Mouse (Mus musculus) hindbrain, embryonic 15.5 days (tissue): ENCODE measurements around the gene Doc2a. TPM values are rescaled to one million over a fixed set of nuclear protein-coding genes. Genes with fewer than 3 reads are reported as not detected.

Experiments
- ATAC-seq: fragments of 200-750 bp; cut with Nextera tagmentation; 2 replicates; pipeline ENCODE4 v1.8.0; 2017; ENCODE audit warnings: low read depth, moderate number of reproducible peaks, moderate TSS enrichment; ENCODE audit not compliant: low FRiP score
- H3K27ac ChIP-seq: fragments of 300-500 bp; sonication (generic); replicated peaks from 2 replicates; pipeline ENCODE4 v1.5.1; 2015; ENCODE audit warnings: mild to moderate bottlenecking, inconsistent platforms
- H3K27me3 ChIP-seq: fragments of 300-500 bp; sonication (generic); 2 replicates; pipeline ENCODE4 v1.6.1; 2015; ENCODE audit warnings: control low read depth, inconsistent platforms
- H3K36me3 ChIP-seq: fragments of 300-500 bp; sonication (generic); 2 replicates; pipeline ENCODE4 v1.6.1; 2015; ENCODE audit warnings: control low read depth, inconsistent platforms
- H3K4me1 ChIP-seq: fragments of 300-500 bp; sonication (generic); replicated peaks from 2 replicates; pipeline ENCODE4 v1.6.1; 2015; ENCODE audit warnings: control low read depth, inconsistent platforms
- H3K4me2 ChIP-seq: fragments of 300-500 bp; sonication (generic); 2 replicates; pipeline ENCODE4 v1.6.1; 2015; ENCODE audit warnings: moderate library complexity, mild to moderate bottlenecking, inconsistent platforms
- H3K4me3 ChIP-seq: fragments of 300-500 bp; sonication (generic); 2 replicates; pipeline ENCODE4 v1.5.1; 2015; ENCODE audit warnings: mild to moderate bottlenecking, inconsistent platforms
- H3K9ac ChIP-seq: fragments of 300-500 bp; sonication (generic); 2 replicates; pipeline ENCODE4 v1.6.1; 2015; ENCODE audit warnings: inconsistent platforms
- H3K9me3 ChIP-seq: fragments of 300-500 bp; sonication (generic); 2 replicates; pipeline ENCODE4 v1.6.1; 2016; ENCODE audit warnings: control low read depth, inconsistent platforms
- WGBS: fragments of 180-500 bp; shearing (Covaris S2); methylation state at CpG from one replicate; pipeline ENCODE4 v1.1.7; 2015; 5-methylcytosine and 5-hydroxymethylcytosine counted together
- polyA plus RNA-seq: library from polyadenylated mRNA; unstranded; fragments of >200 nt; fragmentation: Nextera tagmentation; extraction: Ambion mirVana; gene quantifications from 2 replicates; pipeline ENCODE4 v1.2.1, GENCODE M21; 2015

Gene Doc2a
- polyA plus RNA-seq, 1 experiment from 2014 or later, result 28.8 TPM

GRCm38 (mm10) chr7:126808703-126809455, 38.3 kb upstream of the Doc2a start:
- peaks cover 22% of the 10 kb centered on the region for H3K4me1 ChIP-seq
- no peaks in the 10 kb centered on the region for H3K36me3 ChIP-seq
- ATAC-seq, result peak; percentile 93
- H3K9ac ChIP-seq, result peak overlapping the region; percentile 85
- H3K27me3 ChIP-seq, result no peaks in the 10 kb centered on the region
- under 1% methylated on average over 42 of the region's 43 CpGs for whole genome bisulfite sequencing
- peak overlapping the region; percentile 88 for H3K4me2 ChIP-seq
- H3K27ac ChIP-seq, result peak overlapping the region; percentile 78
- no peaks in the 10 kb centered on the region for H3K9me3 ChIP-seq
- peak overlapping the region; percentile 84 for H3K4me3 ChIP-seq

GRCm38 (mm10) chr7:126809723-126810369, 37.4 kb upstream of the Doc2a start:
- no peak overlapping the region for H3K27ac ChIP-seq
- WGBS, result 69% methylated on average over 5 of the region's 5 CpGs
- H3K27me3 ChIP-seq, result no peaks in the 10 kb centered on the region
- H3K36me3 ChIP-seq, result no peaks in the 10 kb centered on the region
- peak overlapping the region; percentile 88 for H3K4me2 ChIP-seq
- H3K4me3 ChIP-seq, result peak overlapping the region; percentile 84; the same call in 1 of the 2 replicates
- H3K9ac ChIP-seq, result peak overlapping the region; percentile 85; the same call in 1 of the 2 replicates
- ATAC-seq, result no peak
- H3K9me3 ChIP-seq, result no peaks in the 10 kb centered on the region
- H3K4me1 ChIP-seq, result peaks cover 22% of the 10 kb centered on the region

- Histone ChIP-seq H3K4me2 (no peak overlapping the region), H3K4me3 (no peak overlapping the region), H3K4me1 (no peaks in the 10 kb centered on the region), H3K9me3 (no peaks in the 10 kb centered on the region), H3K9ac (no peak overlapping the region), H3K27me3 (no peaks in the 10 kb centered on the region), H3K36me3 (no peaks in the 10 kb centered on the region), H3K27ac (no peak overlapping the region)
- WGBS, result 49% methylated on average over 8 of the region's 8 CpGs
- ATAC-seq, result no peak
Measured at GRCm38 (mm10) chr7:126815726-126816222, 31.4 kb upstream of the Doc2a start.

DNA sequence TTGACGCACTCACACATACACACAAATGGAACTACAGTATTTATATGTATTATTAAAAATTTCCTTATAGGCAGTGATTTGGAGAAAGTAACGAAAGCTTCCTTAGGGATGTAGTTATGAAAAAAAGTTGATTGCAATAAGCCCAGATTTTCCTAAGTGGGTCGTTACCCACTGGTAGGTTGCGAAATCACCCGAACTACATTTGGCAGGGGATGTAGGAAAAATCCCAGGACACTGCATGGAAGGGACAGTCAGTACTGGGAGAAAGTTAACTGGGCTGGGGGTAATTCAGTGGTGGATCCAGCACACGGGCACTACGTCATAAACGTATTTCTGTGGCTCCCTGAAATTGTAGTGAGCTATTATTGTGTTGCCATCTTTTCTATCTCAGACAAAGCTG, 30.7 kb upstream of the Doc2a start:
- Histone ChIP-seq H3K9me3 (no peaks in the 10 kb centered on the region), H3K9ac (no peak overlapping the region), H3K4me2 (no peak overlapping the region), H3K4me3 (no peak overlapping the region), H3K36me3 (no peaks in the 10 kb centered on the region), H3K4me1 (no peaks in the 10 kb centered on the region), H3K27ac (no peak overlapping the region), H3K27me3 (no peaks in the 10 kb centered on the region)
- no peak for ATAC-seq
- 86% methylated on average over 8 of the region's 8 CpGs for WGBS

- WGBS, result 85% methylated on average over 7 of the region's 7 CpGs
- Histone ChIP-seq H3K9ac (no peak overlapping the region), H3K27ac (no peak overlapping the region), H3K4me3 (no peak overlapping the region), H3K27me3 (no peaks in the 10 kb centered on the region), H3K36me3 (no peaks in the 10 kb centered on the region), H3K9me3 (no peaks in the 10 kb centered on the region), H3K4me2 (no peak overlapping the region), H3K4me1 (peaks cover 7% of the 10 kb centered on the region)
- no peak for ATAC-seq
Measured at GRCm38 (mm10) chr7:126817595-126817994, 29.6 kb upstream of the Doc2a start.

DNA sequence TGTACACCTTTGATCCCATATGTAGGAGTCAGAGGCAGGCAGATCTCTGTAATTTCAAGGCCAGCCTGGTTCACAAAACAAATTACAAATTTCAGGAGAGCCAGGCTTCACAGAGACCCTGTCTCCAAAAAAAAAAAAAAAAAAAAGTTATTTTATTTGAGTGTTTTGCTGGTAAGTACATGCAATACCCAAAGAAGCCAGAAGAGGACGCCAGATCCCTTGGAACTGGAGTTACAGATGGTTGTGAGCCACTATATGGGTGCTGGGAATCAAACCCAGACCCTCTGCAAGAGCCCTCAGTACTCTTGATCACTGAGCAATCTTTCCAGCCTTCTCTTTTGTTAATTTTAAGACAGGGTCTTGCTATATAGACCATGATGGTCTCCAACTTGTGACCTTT, 28.4 kb upstream of the Doc2a start:
- Histone ChIP-seq H3K36me3 (no peaks in the 10 kb centered on the region), H3K9ac (no peak overlapping the region), H3K4me1 (peaks cover 12% of the 10 kb centered on the region), H3K4me2 (no peak overlapping the region), H3K27ac (no peak overlapping the region), H3K27me3 (no peaks in the 10 kb centered on the region), H3K4me3 (no peak overlapping the region), H3K9me3 (no peaks in the 10 kb centered on the region)
- ATAC-seq, result no peak
- WGBS, result 29% methylated on average over 1 of the region's 1 CpGs

GRCm38 (mm10) chr7:126821835-126822511, 25.2 kb upstream of the Doc2a start:
- WGBS, result 17% methylated on average over 7 of the region's 7 CpGs
- peaks cover 42% of the 10 kb centered on the region for H3K4me1 ChIP-seq
- H3K27me3 ChIP-seq, result no peaks in the 10 kb centered on the region
- H3K4me2 ChIP-seq, result peak overlapping the region; percentile 67
- H3K9me3 ChIP-seq, result no peaks in the 10 kb centered on the region
- H3K36me3 ChIP-seq, result no peaks in the 10 kb centered on the region
- ATAC-seq, result no peak; the same call in 1 of the 2 replicates
- peak overlapping the region; percentile 93 for H3K27ac ChIP-seq
- peak overlapping the region; percentile 90 for H3K9ac ChIP-seq
- H3K4me3 ChIP-seq, result peak overlapping the region; percentile 76

- peak overlapping the region; percentile 67 for H3K4me2 ChIP-seq
- H3K4me3 ChIP-seq, result peak overlapping the region; percentile 76
- WGBS, result 9% methylated on average over 8 of the region's 9 CpGs
- no peaks in the 10 kb centered on the region for H3K36me3 ChIP-seq
- peak; percentile 33; the same call in 1 of the 2 replicates for ATAC-seq
- no peaks in the 10 kb centered on the region for H3K9me3 ChIP-seq
- peaks cover 48% of the 10 kb centered on the region for H3K4me1 ChIP-seq
- H3K27me3 ChIP-seq, result no peaks in the 10 kb centered on the region
- H3K27ac ChIP-seq, result peak overlapping the region; percentile 93
- H3K9ac ChIP-seq, result peak overlapping the region; percentile 90
Measured at GRCm38 (mm10) chr7:126822741-126823140, 24.5 kb upstream of the Doc2a start.

DNA sequence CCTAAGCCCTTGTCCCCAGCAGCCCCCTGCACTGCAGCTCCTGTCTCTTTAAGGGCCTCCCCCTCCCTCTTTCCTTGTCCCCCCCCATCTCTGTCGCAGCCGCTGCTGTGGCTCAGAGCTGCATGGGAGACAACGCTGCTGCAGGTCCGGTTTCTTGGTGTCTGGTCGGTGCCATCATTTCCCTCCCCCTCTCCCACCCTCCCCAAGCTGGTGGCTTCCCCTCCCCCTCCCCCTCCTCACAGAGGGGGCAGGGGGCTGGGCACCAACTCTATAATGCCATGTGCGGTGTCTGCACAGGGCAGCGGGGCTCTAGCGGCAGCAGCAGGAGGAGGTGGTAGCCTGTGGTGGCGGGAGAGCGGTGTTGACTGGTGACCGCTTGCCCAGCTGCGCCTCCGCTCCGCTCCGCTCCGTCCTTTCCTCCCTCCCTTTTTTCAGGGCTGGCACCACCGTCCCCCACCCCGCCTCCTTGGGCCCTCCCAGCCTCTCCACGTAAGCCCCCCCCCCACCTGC, 24.0 kb upstream of the Doc2a start:
- peak; percentile 88 for ATAC-seq
- peak overlapping the region; percentile 76 for H3K4me3 ChIP-seq
- H3K27me3 ChIP-seq, result no peaks in the 10 kb centered on the region
- no peaks in the 10 kb centered on the region for H3K36me3 ChIP-seq
- peak overlapping the region; percentile 93 for H3K27ac ChIP-seq
- peak overlapping the region; percentile 90 for H3K9ac ChIP-seq
- H3K4me2 ChIP-seq, result peak overlapping the region; percentile 67
- WGBS, result under 1% methylated on average over 16 of the region's 19 CpGs
- H3K9me3 ChIP-seq, result no peaks in the 10 kb centered on the region
- H3K4me1 ChIP-seq, result peaks cover 48% of the 10 kb centered on the region

GRCm38 (mm10) chr7:126823940-126824339, 23.3 kb upstream of the Doc2a start:
- H3K4me1 ChIP-seq, result peaks cover 48% of the 10 kb centered on the region
- 5% methylated on average over 10 of the region's 10 CpGs for WGBS

DNA sequence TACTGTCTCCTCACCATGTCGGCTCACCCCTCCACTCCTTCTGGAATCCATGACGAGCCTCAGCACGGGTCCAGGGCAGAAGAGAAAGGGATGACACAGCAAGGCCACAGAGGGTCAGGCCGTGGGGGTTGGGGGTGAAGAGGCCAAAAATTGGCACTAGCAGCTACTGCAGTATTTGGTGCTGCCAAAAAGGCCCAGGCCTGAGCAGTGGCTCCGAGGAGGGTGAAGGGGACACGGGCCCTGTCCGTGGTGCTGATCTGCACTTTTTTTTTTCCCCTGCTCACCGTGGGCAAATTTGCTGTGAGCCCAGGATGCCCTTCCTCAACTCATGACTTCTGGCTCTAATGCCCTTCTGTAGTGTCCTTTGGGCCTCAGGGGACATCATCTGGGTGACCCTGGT, 21.8 kb upstream of the Doc2a start:
- no peak for ATAC-seq
- no peaks in the 10 kb centered on the region for H3K27me3 ChIP-seq
- peak overlapping the region; percentile 76; the same call in 1 of the 2 replicates for H3K4me3 ChIP-seq
- no peaks in the 10 kb centered on the region for H3K9me3 ChIP-seq
- WGBS, result 26% methylated on average over 8 of the region's 8 CpGs
- H3K36me3 ChIP-seq, result no peaks in the 10 kb centered on the region
- peaks cover 52% of the 10 kb centered on the region for H3K4me1 ChIP-seq
- H3K27ac ChIP-seq, result no peak overlapping the region
- H3K4me2 ChIP-seq, result peak overlapping the region; percentile 67
- no peak overlapping the region for H3K9ac ChIP-seq

More at GRCm38 (mm10) chr7:126823940-126824339, 23.3 kb upstream of the Doc2a start:
- ATAC-seq, result no peak
- Histone ChIP-seq H3K4me3 (peak overlapping the region; percentile 76), H3K27ac (peak overlapping the region; percentile 93), H3K36me3 (no peaks in the 10 kb centered on the region), H3K9me3 (no peaks in the 10 kb centered on the region), H3K27me3 (no peaks in the 10 kb centered on the region), H3K9ac (peak overlapping the region; percentile 90), H3K4me2 (peak overlapping the region; percentile 67)
